Mouse (Mus musculus): Measurements from ENCODE around the gene Cks1brt.
"Not testable (repeated sequence)": the region's sequence is repeated elsewhere in the genome, so short reads cannot be mapped to it uniquely, and the experiment has no call there.

The Cks1brt gene

GRCm38 (mm10) chr8:85151624-85152023, at the start of gene Cks1brt:
Gene Cks1brt (plus strand): TSS chr8:85151924.
- DNase-seq (ENCODE audit: low spot score in 2 of 2) = no peak

DNA sequence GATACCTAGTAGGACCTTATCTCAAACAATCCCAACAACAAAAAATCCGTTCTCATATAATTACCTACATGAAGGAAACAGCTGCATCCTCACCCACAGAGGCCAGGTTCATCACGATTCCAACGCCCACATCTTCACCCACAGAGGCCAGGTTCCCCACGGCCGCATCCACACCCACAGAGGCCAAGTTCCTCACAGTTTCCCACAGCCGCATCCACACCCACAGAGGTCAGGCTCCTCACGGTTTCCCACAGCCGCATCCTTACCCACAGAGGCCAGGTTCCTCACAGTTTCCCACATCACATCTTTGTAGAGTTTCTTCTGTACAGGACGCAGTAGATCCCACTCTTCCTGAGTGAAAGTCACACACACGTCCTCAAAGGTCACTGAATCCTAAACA, 38.5 kb upstream of the Cks1brt start:
- no peak for DNase-seq (ENCODE audit: low spot score in 2 of 2)

DNA sequence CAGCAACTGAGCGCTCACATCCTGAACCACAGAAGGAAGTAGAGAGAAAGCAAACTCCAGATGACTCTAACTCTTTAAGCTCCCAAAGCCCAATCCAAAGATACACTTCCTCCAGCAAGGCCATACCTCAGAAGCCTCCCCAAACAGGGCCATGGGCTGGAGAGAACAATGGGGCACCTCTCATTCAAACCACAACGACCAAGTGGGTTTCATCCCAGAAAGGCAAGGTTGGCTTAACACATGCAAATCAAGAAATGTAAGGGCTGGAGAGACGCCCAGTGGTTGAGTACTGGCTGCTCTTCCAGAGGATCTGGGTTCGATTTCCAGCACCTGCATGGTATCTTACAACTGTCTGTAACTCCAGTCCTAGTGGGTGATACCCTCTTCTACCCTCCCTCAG, 36.2 kb upstream of the Cks1brt start:
- no peak for DNase-seq (ENCODE audit: low spot score in 2 of 2)

- no peak for DNase-seq (ENCODE audit: low spot score in 2 of 2)
These were observed 34.7 kb upstream of the Cks1brt start for GRCm38 (mm10) chr8:85116984-85117383.

GRCm38 (mm10) chr8:85119052-85119981, 32.4 kb upstream of the Cks1brt start:
- DNase-seq (ENCODE audit: low spot score in 2 of 2) = peak; percentile 68 to 74

GRCm38 (mm10) chr8:85120251-85120650, 31.5 kb upstream of the Cks1brt start:
- not testable (repeated sequence) for DNase-seq (ENCODE audit: low spot score in 2 of 2)

DNA sequence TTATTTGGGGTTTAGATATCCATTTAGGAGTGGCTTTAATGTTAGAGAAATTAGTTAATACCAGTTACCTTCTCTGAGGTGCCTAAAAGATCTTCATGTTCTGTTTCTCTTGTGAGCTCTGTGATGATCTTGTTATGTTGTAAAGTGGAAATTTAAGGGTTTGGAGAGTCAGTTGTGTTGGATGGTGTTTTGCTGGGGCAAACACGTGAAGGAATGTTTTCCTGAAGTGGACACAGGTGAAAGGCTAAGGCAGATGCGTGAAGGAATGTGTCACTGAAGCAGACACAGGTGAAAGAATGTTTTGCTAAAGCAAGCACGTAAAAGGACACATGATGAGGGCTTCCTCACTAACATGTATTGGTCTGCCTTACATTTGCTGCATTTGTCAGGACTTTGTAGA, 28.7 kb upstream of the Cks1brt start, which contains the start of gene Zfp791:
TSS of gene Zfp791 (minus strand) at position 101 of the 400 bp plus-strand sequence.
- DNase-seq (ENCODE audit: low spot score in 2 of 2) = no peak

DNA sequence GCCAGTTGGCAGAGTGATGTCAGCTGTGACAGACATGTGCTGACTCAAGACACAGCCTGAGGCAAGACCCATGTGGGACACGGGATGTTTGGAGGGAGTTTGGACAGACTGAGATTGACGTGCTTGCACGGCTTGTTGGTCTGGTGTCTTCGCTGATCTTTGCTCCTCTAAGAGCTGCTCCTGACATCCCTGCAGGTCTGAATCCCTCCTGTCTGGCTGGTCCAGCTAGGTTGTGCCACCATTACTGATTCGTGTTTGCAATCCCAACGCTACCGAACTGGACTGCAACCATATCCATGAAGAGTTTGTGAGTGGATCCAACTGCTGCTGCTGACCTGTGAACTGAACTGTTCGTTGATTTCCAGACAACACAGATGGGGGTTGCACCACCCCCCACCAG, 28.0 kb upstream of the Cks1brt start:
- DNase-seq (ENCODE audit: low spot score in 2 of 2) = no peak

DNA sequence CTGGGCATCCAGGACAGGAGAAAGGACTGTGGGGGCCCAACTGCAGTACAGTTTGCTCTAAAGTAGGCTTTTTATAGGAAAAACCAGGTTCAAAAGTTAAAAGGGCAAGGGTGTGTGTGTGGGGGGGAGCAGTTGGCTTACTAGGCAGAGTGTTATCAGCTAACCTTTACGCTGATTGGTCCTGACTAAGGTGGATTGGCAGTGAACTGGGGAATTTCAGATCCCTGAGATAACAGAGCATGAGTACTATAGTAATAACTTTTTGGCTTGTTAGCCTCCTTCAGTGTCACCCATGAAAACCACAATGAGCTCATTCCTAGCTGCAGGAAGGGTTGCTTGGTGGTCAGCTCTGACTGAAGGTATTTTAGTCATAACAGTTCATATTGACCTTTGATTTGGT, 19.4 kb upstream of the Cks1brt start:
- DNase-seq (ENCODE audit: low spot score in 2 of 2) = no peak

DNA sequence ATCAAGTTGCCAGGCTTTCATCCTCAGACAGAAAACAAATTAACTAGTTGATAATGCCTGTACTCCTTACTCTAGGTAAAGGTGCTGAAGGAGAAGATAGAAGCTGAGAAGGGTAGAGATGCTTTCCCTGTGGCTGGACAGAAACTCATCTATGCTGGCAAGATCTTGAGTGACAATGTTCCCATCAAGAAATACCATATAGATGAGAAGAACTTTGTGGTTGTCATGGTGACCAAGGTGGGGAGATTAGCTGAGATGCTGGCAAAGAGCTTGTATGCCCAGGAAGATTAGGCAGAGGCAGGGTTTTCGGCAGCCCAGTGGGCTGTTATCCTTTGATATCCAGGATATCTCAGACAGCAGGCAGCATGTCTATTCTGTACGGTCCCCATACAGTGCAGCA, 16.0 kb upstream of the Cks1brt start:
- DNase-seq (ENCODE audit: low spot score in 2 of 2) = not testable (repeated sequence)

DNA sequence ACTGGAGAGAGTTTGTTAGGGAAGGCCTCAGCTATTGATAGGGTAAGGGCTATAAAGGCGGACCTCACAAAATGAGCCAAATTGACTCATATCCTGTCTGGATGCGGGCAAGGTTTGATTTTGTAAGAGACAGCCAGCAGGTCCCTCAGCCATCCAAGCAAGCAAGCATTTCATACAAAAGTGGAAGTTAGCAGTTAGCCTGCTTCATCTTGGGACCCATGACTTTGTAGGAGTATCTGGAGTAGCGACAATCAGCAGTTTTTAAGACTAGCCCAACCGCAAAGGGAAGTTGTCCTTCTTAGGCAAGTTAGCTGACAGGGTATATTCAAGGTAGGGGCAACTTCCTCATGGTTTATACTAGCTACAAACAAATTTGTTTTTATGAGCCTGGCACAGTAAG, 9.2 kb upstream of the Cks1brt start:
- DNase-seq (ENCODE audit: low spot score in 2 of 2) = peak in 1 of 2 experiments; percentile 6

GRCm38 (mm10) chr8:85171291-85171690, 19.6 kb downstream of the Cks1brt start:
- peak in 1 of 2 experiments; percentile 34 for DNase-seq (ENCODE audit: low spot score in 2 of 2)

GRCm38 (mm10) chr8:85175892-85176291, 24.2 kb downstream of the Cks1brt start:
- no peak for DNase-seq (ENCODE audit: low spot score in 2 of 2)

GRCm38 (mm10) chr8:85192346-85192745, 40.6 kb downstream of the Cks1brt start:
- no peak for DNase-seq (ENCODE audit: low spot score in 2 of 2)

DNA sequence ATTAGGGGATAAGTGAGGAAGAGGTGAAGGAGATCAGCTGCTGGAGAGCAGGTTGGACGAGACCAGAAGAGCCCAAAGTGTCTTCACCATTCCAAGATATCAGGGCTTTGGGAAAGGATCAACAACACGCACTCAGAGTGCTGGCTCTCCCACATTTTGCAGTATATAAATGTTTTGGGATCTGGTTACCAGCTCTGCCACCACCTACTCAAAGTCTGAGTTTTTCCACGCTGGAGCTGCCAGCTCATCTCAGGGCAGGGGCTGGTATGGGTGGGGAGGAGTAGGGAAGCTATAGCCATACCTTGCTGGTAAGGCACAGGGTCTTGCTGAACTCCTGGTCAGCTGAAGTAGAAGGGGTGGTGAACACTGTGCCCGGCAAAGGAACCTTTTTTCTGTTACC, 68.5 kb downstream of the Cks1brt start:
- DNase-seq (ENCODE audit: low spot score in 2 of 2) = no peak

DNA sequence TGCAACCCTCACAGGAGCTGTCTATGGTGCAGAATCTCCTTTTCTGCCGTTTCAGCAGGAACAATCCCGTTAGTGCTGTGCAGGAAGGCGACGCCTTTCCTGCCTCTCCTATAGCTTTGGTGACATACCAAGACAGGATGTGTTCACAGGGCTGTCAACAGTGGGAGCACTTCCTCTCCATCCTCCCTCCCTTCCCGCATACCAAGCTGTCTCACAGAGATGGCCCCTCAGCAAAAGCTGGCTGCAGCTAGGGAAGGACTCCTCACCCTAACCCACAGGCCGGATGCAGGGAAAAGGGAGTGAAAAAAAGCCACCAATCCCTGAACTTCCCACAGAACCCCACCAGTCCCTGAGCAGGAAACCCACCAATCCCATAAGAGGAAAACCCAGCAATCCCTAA, 69.3 kb downstream of the Cks1brt start:
- no peak for DNase-seq (ENCODE audit: low spot score in 2 of 2)

Measured in frontal cortex, postnatal 10 days (tissue).